Mouse (Mus musculus) cerebellum, postnatal 25 days (tissue): ENCODE measurements around the gene Man1c1.

ENCODE experiments used
- DNase-seq, 2 experiments: peaks; one replicate each; pipeline ENCODE4 v3.0.0; 2021; ENCODE audit warnings: mixed read lengths in 2 of 2

Gene Man1c1

GRCm38 (mm10) chr4:134703835-134704546, at the start of gene Man1c1:
TSS of gene Man1c1 (minus strand) at chr4:134704290.
- DNase-seq = peak; percentile 99

GRCm38 (mm10) chr4:134753516-134754261, 49.6 kb upstream of the Man1c1 start:
- no peak for DNase-seq

GRCm38 (mm10) chr4:134752911-134753426, 48.9 kb upstream of the Man1c1 start:
- no peak for DNase-seq

- DNase-seq = no peak
Observed at GRCm38 (mm10) chr4:134751682-134752380, 47.7 kb upstream of the Man1c1 start.

GRCm38 (mm10) chr4:134750825-134751224, 46.7 kb upstream of the Man1c1 start:
- DNase-seq = no peak

GRCm38 (mm10) chr4:134750263-134750662, 46.2 kb upstream of the Man1c1 start:
- no peak for DNase-seq

GRCm38 (mm10) chr4:134749301-134750030, 45.4 kb upstream of the Man1c1 start:
- peak in 1 of 2 experiments; percentile 53 for DNase-seq

GRCm38 (mm10) chr4:134745900-134746661, 42.0 kb upstream of the Man1c1 start:
- peak; percentile 50 to 69 for DNase-seq

- DNase-seq = peak in 1 of 2 experiments; percentile 7
Observed at GRCm38 (mm10) chr4:134743881-134744633, 40.0 kb upstream of the Man1c1 start.

- DNase-seq = peak in 1 of 2 experiments; percentile 4
Observed at GRCm38 (mm10) chr4:134741949-134742348, 37.9 kb upstream of the Man1c1 start.

- peak in 1 of 2 experiments; percentile 32 for DNase-seq
Observed at GRCm38 (mm10) chr4:134740186-134740585, 36.1 kb upstream of the Man1c1 start.

GRCm38 (mm10) chr4:134739530-134739929, 35.4 kb upstream of the Man1c1 start:
- DNase-seq = no peak

- DNase-seq = peak in 1 of 2 experiments; percentile 9
Observed at GRCm38 (mm10) chr4:134737365-134737910, 33.3 kb upstream of the Man1c1 start.

GRCm38 (mm10) chr4:134736147-134736546, 32.1 kb upstream of the Man1c1 start:
- peak in 1 of 2 experiments; percentile 8 for DNase-seq

- peak in 1 of 2 experiments; percentile 38 for DNase-seq
Observed at GRCm38 (mm10) chr4:134734629-134735081, 30.6 kb upstream of the Man1c1 start.

GRCm38 (mm10) chr4:134734038-134734628, 30.0 kb upstream of the Man1c1 start:
- DNase-seq = peak in 1 of 2 experiments; percentile 45

GRCm38 (mm10) chr4:134733371-134733770, 29.3 kb upstream of the Man1c1 start:
- peak in 1 of 2 experiments; percentile 3 for DNase-seq

GRCm38 (mm10) chr4:134730106-134730505, 26.0 kb upstream of the Man1c1 start:
- peak in 1 of 2 experiments; percentile 3 for DNase-seq

- peak in 1 of 2 experiments; percentile 40 for DNase-seq
Observed at GRCm38 (mm10) chr4:134725735-134726345, 21.8 kb upstream of the Man1c1 start.
